Mouse (Mus musculus): Measurements from ENCODE around the gene Olfr1416. TPM values are rescaled to one million over a fixed set of nuclear protein-coding genes. Genes with fewer than 3 reads are reported as not detected.

Gene Olfr1416
- polyA plus RNA-seq, 1 experiment from 2014 or later, result not detected

DNA sequence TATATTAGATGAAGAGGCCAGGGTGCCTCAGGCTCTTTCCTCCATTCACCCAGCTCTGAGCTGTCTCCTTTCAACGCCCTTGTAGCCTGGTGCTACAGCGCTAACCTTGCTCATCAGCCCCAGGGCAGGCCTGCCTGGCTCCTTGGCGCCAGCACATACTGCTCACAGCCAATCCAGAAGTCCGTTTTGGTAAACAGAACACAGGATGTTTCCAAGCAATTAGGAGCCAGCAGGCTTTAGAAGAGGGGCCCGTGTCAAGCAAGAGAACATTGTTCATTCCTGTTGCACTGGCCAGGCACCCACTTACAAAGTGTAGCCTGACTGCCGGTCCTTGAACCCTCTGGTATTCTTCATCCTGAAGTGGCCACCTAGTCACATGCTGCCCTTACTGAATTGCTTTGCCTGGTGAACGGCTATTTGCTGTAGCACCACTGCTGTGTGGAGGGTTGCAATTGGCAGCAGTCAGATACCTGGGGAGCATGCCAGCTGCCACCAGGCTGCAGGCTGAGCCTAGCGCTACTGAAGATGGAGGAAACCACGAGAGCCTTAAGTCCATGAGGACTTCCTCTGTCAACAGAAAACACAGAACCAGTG is 47.1 kb downstream of the Olfr1416 start:
- peaks cover 3% of the 10 kb centered on the region; the same call in 1 of the 2 replicates for H3K36me3 ChIP-seq (ENCODE audit: control insufficient read depth, insufficient read depth, low read length)
- H3K4me2 ChIP-seq (ENCODE audit: low read depth, low read length, severe bottlenecking), result no peak overlapping the region
- H3K9ac ChIP-seq (ENCODE audit: low read length), result no peak overlapping the region
- no peaks in the 10 kb centered on the region; the same call in 1 of the 2 replicates for H3K4me1 ChIP-seq (replicated peaks; ENCODE audit: control insufficient read depth, insufficient read depth, low read length)
- H3K9me3 ChIP-seq (ENCODE audit: control insufficient read depth, low read length), result no peaks in the 10 kb centered on the region
- H3K4me3 ChIP-seq (ENCODE audit: low read depth, low read length), result no peak overlapping the region
- DNase-seq (ENCODE audit: low spot score) (no peak), ATAC-seq (replicated peaks; ENCODE audit: low FRiP score) (no peak)
- 60% methylated on average over 9 of the region's 9 CpGs for WGBS
- no peak overlapping the region for H3K27ac ChIP-seq (ENCODE audit: low read depth, low read length)
- no peaks in the 10 kb centered on the region for H3K27me3 ChIP-seq (ENCODE audit: control insufficient read depth, insufficient read depth, low read length)

DNA sequence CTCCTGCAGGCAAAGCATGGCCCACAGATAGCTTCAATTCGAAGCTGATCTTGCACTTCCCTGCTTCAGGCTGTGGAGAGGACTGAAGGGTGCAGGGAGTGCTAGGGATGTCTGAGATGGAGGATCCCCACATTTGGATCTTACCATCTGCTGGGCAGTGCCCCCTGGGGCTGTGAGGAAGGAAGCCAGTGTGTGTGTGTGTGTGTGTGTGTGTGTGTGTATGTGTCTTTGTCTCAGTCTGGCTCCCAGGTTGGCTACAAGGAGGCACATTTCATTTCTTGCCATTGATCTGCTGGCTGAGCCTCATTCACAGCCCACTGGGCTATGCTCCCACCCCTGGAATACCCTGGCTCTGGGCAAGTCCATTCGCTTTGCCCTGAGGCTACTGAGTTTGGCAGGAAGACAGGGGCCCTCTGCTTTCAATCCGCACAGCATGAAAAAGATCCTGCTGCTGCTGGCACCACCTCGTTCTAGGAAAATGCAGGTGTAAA is 48.0 kb downstream of the Olfr1416 start:
- no peaks in the 10 kb centered on the region for H3K9me3 ChIP-seq (ENCODE audit: control insufficient read depth, low read length)
- peaks cover 3% of the 10 kb centered on the region; the same call in 1 of the 2 replicates for H3K36me3 ChIP-seq (ENCODE audit: control insufficient read depth, insufficient read depth, low read length)
- H3K4me3 ChIP-seq (ENCODE audit: low read depth, low read length), result no peak overlapping the region
- H3K4me1 ChIP-seq (replicated peaks; ENCODE audit: control insufficient read depth, insufficient read depth, low read length), result no peaks in the 10 kb centered on the region; the same call in 1 of the 2 replicates
- no peak overlapping the region for H3K27ac ChIP-seq (ENCODE audit: low read depth, low read length)
- WGBS, result 54% methylated on average over 4 of the region's 4 CpGs
- DNase-seq (ENCODE audit: low spot score) (no peak), ATAC-seq (replicated peaks; ENCODE audit: low FRiP score) (no peak)
- H3K9ac ChIP-seq (ENCODE audit: low read length), result no peak overlapping the region
- H3K27me3 ChIP-seq (ENCODE audit: control insufficient read depth, insufficient read depth, low read length), result no peaks in the 10 kb centered on the region
- H3K4me2 ChIP-seq (ENCODE audit: low read depth, low read length, severe bottlenecking), result no peak overlapping the region

DNA sequence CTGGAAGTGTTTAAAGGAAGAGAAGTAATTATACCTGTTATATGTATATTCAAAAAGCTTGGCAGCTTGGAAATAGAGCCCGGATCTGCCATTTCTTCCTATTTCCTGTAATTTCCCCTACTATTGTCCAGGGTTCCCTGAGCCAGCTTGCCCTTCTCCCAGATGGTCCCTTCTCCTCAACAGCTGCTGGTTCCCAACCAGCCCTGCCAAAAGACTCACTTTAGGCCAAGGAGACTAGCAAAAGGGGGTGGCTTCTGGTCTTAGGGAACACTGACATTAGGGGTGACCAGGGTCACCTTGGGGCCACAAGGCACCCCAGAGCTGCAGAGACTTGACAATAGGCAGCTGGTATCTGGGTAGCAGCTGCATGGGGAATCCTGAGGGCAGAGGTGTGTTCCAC is 49.9 kb downstream of the Olfr1416 start:
- ATAC-seq (replicated peaks; ENCODE audit: low FRiP score) (no peak), DNase-seq (ENCODE audit: low spot score) (no peak)
- no peak overlapping the region for H3K4me3 ChIP-seq (ENCODE audit: low read depth, low read length)
- H3K27ac ChIP-seq (ENCODE audit: low read depth, low read length), result no peak overlapping the region
- H3K4me1 ChIP-seq (replicated peaks; ENCODE audit: control insufficient read depth, insufficient read depth, low read length), result no peaks in the 10 kb centered on the region; the same call in 1 of the 2 replicates
- no peak overlapping the region for H3K9ac ChIP-seq (ENCODE audit: low read length)
- H3K36me3 ChIP-seq (ENCODE audit: control insufficient read depth, insufficient read depth, low read length), result peaks cover 3% of the 10 kb centered on the region; the same call in 1 of the 2 replicates
- H3K27me3 ChIP-seq (ENCODE audit: control insufficient read depth, insufficient read depth, low read length), result no peaks in the 10 kb centered on the region
- WGBS, result 100% methylated on average over 1 of the region's 1 CpGs
- no peaks in the 10 kb centered on the region for H3K9me3 ChIP-seq (ENCODE audit: control insufficient read depth, low read length)
- no peak overlapping the region for H3K4me2 ChIP-seq (ENCODE audit: low read depth, low read length, severe bottlenecking)

GRCm38 (mm10) chr1:92432791-92433190 is 52.1 kb downstream of the Olfr1416 start:
- no peak for ATAC-seq (replicated peaks; ENCODE audit: low FRiP score)
- no peak for DNase-seq (ENCODE audit: low spot score)
- no peak overlapping the region for H3K9ac ChIP-seq (ENCODE audit: low read length)
- no peak overlapping the region for H3K27ac ChIP-seq (ENCODE audit: low read depth, low read length)
- H3K4me3 ChIP-seq (ENCODE audit: low read depth, low read length), result no peak overlapping the region
- no peaks in the 10 kb centered on the region for H3K27me3 ChIP-seq (ENCODE audit: control insufficient read depth, insufficient read depth, low read length)
- no peak overlapping the region for H3K4me2 ChIP-seq (ENCODE audit: low read depth, low read length, severe bottlenecking)
- no peaks in the 10 kb centered on the region; the same call in 1 of the 2 replicates for H3K4me1 ChIP-seq (replicated peaks; ENCODE audit: control insufficient read depth, insufficient read depth, low read length)
- no peaks in the 10 kb centered on the region for H3K9me3 ChIP-seq (ENCODE audit: control insufficient read depth, low read length)
- no peaks in the 10 kb centered on the region for H3K36me3 ChIP-seq (ENCODE audit: control insufficient read depth, insufficient read depth, low read length)
- 78% methylated on average over 9 of the region's 9 CpGs for WGBS

DNA sequence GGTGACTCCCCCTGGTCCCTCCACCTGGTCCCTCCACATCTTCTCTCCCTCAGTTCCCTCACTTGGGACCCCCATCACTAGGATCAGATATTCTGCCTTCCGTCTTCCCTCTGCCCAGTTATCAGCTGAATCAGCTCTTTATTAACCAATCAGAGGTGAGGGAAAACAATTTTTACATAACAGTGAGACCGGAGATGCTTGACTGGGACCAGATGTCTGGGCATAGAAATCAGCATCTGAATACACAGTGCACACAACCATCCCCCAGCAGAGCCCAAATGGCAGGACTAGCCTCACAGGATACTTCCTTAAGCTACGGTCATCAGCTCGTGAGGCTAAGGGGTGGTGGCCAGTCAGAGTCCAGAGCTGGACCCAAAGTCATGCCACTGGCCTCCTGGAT is 52.8 kb downstream of the Olfr1416 start:
- Histone ChIP-seq H3K9ac (ENCODE audit: low read length) (no peak overlapping the region), H3K27me3 (ENCODE audit: control insufficient read depth, insufficient read depth, low read length) (no peaks in the 10 kb centered on the region), H3K36me3 (ENCODE audit: control insufficient read depth, insufficient read depth, low read length) (no peaks in the 10 kb centered on the region), H3K27ac (ENCODE audit: low read depth, low read length) (no peak overlapping the region), H3K4me1 (replicated peaks; ENCODE audit: control insufficient read depth, insufficient read depth, low read length) (no peaks in the 10 kb centered on the region; the same call in 1 of the 2 replicates), H3K9me3 (ENCODE audit: control insufficient read depth, low read length) (no peaks in the 10 kb centered on the region), H3K4me3 (ENCODE audit: low read depth, low read length) (no peak overlapping the region), H3K4me2 (ENCODE audit: low read depth, low read length, severe bottlenecking) (no peak overlapping the region)
- no peak for DNase-seq (ENCODE audit: low spot score)
- WGBS, result 62% methylated on average over 4 of the region's 4 CpGs
- no peak for ATAC-seq (replicated peaks; ENCODE audit: low FRiP score)

- Histone ChIP-seq H3K4me3 (ENCODE audit: low read depth, low read length) (no peak overlapping the region), H3K27me3 (ENCODE audit: control insufficient read depth, insufficient read depth, low read length) (no peaks in the 10 kb centered on the region), H3K9ac (ENCODE audit: low read length) (no peak overlapping the region), H3K9me3 (ENCODE audit: control insufficient read depth, low read length) (no peaks in the 10 kb centered on the region), H3K27ac (ENCODE audit: low read depth, low read length) (no peak overlapping the region), H3K36me3 (ENCODE audit: control insufficient read depth, insufficient read depth, low read length) (no peaks in the 10 kb centered on the region), H3K4me2 (ENCODE audit: low read depth, low read length, severe bottlenecking) (no peak overlapping the region), H3K4me1 (replicated peaks; ENCODE audit: control insufficient read depth, insufficient read depth, low read length) (no peaks in the 10 kb centered on the region)
- no peak for DNase-seq (ENCODE audit: low spot score)
- no peak for ATAC-seq (replicated peaks; ENCODE audit: low FRiP score)
- 65% methylated on average over 3 of the region's 3 CpGs for WGBS
Observed at GRCm38 (mm10) chr1:92431420-92431819, 53.5 kb downstream of the Olfr1416 start.

GRCm38 (mm10) chr1:92430991-92431390 is 53.9 kb downstream of the Olfr1416 start:
- DNase-seq (ENCODE audit: low spot score), result no peak
- no peaks in the 10 kb centered on the region for H3K36me3 ChIP-seq (ENCODE audit: control insufficient read depth, insufficient read depth, low read length)
- no peak overlapping the region for H3K9ac ChIP-seq (ENCODE audit: low read length)
- H3K9me3 ChIP-seq (ENCODE audit: control insufficient read depth, low read length), result no peaks in the 10 kb centered on the region
- no peak overlapping the region for H3K4me3 ChIP-seq (ENCODE audit: low read depth, low read length)
- no peak overlapping the region for H3K27ac ChIP-seq (ENCODE audit: low read depth, low read length)
- ATAC-seq (replicated peaks; ENCODE audit: low FRiP score), result no peak
- no peaks in the 10 kb centered on the region for H3K4me1 ChIP-seq (replicated peaks; ENCODE audit: control insufficient read depth, insufficient read depth, low read length)
- no peak overlapping the region for H3K4me2 ChIP-seq (ENCODE audit: low read depth, low read length, severe bottlenecking)
- WGBS, result 93% methylated on average over 1 of the region's 1 CpGs
- no peaks in the 10 kb centered on the region for H3K27me3 ChIP-seq (ENCODE audit: control insufficient read depth, insufficient read depth, low read length)
